Mouse (Mus musculus) heart, adult 2 months (tissue): ENCODE measurements around the gene Msrb1.

Source experiments
- CTCF ChIP-seq: fragments of 200-600 bp; IDR thresholded peaks from 2 replicates; pipeline ENCODE4 v1.8.1; 2022; ENCODE audit warnings: antibody characterized with exemption, mild to moderate bottlenecking, moderate library complexity
- POLR2A ChIP-seq: fragments of 200-500 bp; IDR thresholded peaks from 2 replicates; pipeline ENCODE4 v1.6.1; 2011; ENCODE audit warnings: mild to moderate bottlenecking, low read depth, low read length, control low read depth; ENCODE audit not compliant: insufficient read depth

GRCm38 (mm10) chr17:24699473-24699872 lies 37.0 kb upstream of the Msrb1 start:
- TF ChIP-seq CTCF (no peak), POLR2A (no peak)
